ENCODE assay signal across 21 mouse cellular contexts in genomic region chr11:78462669-78463068, GRCm38 (mm10). TPM values are rescaled to one million over a fixed set of nuclear protein-coding genes. Genes with fewer than 3 reads are reported as not detected.
"Had no signal": no experiment of that assay in that cellular context is flagged by ENCODE, and none has a peak within 500 bp of the region (broad histone marks: within the 10 kb centered on the region; RNA-seq: fewer than 3 reads in every experiment).

No protein-coding gene starts in this region.

- H3K27ac ChIP-seq: midbrain, embryonic 10.5 days; midbrain, embryonic 12.5 days; neural tube, embryonic 13.5 days; neural tube, embryonic 15.5 days had no signal

- DNase-seq: lung, adult 18-20 months; lung, embryonic 14.5 days; lung, postnatal 10 days; lung, postnatal 4 days; midbrain, embryonic 14.5 days; retina, postnatal 1 day; right cerebral cortex, adult 18-20 months; spleen, adult 18-20 months; thymus, adult 2 months; thymus, postnatal 25 days; thymus, postnatal 4 days had no signal

- ATAC-seq: midbrain, embryonic 16.5 days had no signal

- H3K27me3 ChIP-seq: midbrain, embryonic 12.5 days; neural tube, embryonic 13.5 days; neural tube, embryonic 15.5 days had no signal

- H3K4me2 ChIP-seq: lung, embryonic 14.5 days; midbrain, embryonic 12.5 days; neural tube, embryonic 13.5 days; neural tube, embryonic 15.5 days had no signal

- H3K9ac ChIP-seq: lung, embryonic 14.5 days; midbrain, embryonic 12.5 days; neural tube, embryonic 13.5 days; neural tube, embryonic 15.5 days had no signal

- H3K36me3 ChIP-seq: midbrain, embryonic 10.5 days; midbrain, embryonic 12.5 days; neural tube, embryonic 13.5 days; neural tube, embryonic 15.5 days had no signal

- H3K4me3 ChIP-seq: midbrain, embryonic 10.5 days; midbrain, embryonic 12.5 days; myocyte; neural tube, embryonic 13.5 days; neural tube, embryonic 15.5 days had no signal

- H3K9me3 ChIP-seq: midbrain, embryonic 10.5 days; neural tube, embryonic 13.5 days; neural tube, embryonic 15.5 days had no signal

RNA-seq across cellular contexts. Expression of gene Vtn, which starts 36.2 kb away (rescaled TPM):
- polyA plus RNA-seq: myocyte had no signal

RNA-seq across cellular contexts. Expression of gene Sebox, which starts 40.6 kb away (rescaled TPM):
- polyA plus RNA-seq: lung, embryonic 14.5 days; lung, embryonic 16.5 days; midbrain, embryonic 10.5 days; midbrain, embryonic 12.5 days; midbrain, embryonic 14.5 days; myocyte; neural tube, embryonic 11.5 days; stomach, embryonic 14.5 days; urinary bladder, adult 2 months had no signal

RNA-seq across cellular contexts. Expression of gene Slc13a2, which starts 40.7 kb away (rescaled TPM):
- polyA plus RNA-seq: lung, embryonic 14.5 days; midbrain, embryonic 10.5 days; midbrain, embryonic 12.5 days; midbrain, embryonic 14.5 days; midbrain, embryonic 16.5 days; neural tube, embryonic 11.5 days; neural tube, embryonic 13.5 days; neural tube, embryonic 15.5 days had no signal
